Mouse (Mus musculus): ENCODE measurements around the gene Sync.
A peak's percentile ranks its signal among the peaks of the same experiment; 100 is the strongest.

Gene Sync

GRCm38 (mm10) chr4:129261196-129261595 is 26.2 kb upstream of the Sync start, which contains the start of gene C77080:
C77080 (minus strand) TSS chr4:129261404.
- DNase-seq (ENCODE audit: low read depth, low spot score) = no peak

GRCm38 (mm10) chr4:129263225-129264021 is 24.0 kb upstream of the Sync start:
- DNase-seq (ENCODE audit: low read depth, low spot score) = peak; percentile 95

DNA sequence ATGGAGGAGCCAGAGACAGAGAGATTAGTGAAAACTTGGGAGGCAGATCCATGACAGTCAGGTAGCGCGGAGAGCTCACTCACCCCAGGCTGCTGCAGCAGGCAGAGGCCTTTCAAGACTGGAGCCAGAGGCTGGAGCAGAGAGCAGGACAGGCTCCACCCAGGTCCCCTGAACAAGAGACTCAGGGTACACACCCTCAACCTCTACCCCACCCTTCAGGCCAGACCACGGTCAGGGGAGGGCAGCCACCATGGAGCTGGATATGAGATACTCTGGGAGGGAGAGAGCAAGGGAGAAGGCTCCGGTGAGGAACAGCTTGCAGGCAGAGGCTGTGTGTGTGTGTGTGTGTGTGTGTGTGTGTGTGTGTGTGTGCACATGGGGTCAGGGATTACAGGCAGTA is 21.2 kb upstream of the Sync start:
- no peak for DNase-seq (ENCODE audit: low read depth, low spot score)

- DNase-seq (ENCODE audit: low read depth, low spot score) = no peak
These were observed 20.6 kb upstream of the Sync start for GRCm38 (mm10) chr4:129266821-129267220.

DNA sequence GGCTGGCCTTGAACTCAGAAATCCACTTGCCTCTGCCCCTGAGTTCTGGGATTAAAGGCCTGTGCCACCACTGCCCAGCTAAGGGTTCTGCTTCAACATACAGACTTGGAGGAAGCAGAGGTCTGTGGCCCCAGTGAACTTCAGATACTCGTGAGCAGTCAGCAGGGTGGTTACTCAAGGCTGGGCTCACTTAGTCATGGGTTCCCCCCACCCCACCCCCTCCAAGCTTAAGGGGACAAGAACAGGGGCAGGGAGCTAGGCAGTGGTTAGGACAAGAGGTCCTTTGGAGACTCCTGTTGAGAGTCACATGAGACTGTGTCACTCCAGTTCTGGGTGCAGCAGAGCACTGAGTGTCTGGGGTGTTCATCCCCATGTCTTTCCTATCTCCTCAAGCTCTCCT is 18.7 kb upstream of the Sync start:
- DNase-seq (ENCODE audit: low read depth, low spot score) = no peak

DNA sequence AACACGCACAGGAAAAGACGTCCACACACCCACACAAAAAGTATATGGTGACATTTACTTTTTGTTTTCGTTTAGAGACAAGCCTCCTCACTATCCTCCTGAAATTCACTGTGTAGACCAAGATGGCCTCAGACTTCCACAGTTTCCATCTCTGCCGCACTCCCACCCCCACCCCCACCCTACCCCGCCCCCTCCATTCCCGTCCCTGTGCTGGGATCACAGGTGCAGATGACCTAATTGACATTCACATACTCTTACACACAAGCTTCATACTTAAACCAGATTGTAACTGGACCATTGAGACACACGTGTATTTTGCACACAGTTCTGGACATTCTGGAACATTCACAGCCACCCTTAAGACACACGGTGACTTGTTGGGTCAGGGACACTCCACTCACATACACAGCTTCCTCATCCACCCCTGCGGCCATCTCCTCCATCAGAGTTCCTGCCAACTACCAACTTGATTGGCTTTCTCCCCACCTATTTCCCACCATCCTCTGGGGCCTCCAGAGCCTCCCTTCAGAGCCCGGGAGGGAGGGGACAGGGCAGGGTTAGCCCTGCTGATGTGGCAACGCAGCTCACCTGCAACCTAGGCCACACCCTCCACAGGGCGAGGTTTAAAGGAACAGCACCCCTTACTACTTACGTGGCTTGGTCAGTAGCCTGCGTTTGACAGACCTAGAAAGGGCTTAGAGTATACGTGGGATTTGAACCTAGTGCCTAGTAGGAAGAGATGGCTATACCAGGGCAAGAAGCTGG is 15.2 kb upstream of the Sync start:
- peak; percentile 95 for DNase-seq (ENCODE audit: low read depth, low spot score)

DNA sequence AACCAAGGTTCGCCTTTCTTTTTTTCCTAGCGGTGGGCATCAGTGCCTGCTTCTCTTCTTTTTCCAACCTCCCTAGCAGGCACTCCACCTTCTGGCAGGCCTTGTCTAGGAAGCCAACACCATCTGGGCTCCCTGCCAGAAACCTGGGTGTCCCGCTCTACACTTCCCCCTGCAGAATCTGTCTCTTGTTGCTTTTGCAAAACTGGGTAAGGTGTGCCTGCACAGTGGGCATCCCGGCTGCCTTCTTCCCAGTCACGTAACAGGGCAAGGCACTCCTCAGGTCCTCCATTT is 14.7 kb upstream of the Sync start:
- DNase-seq (ENCODE audit: low read depth, low spot score) = peak; percentile 75

- DNase-seq (ENCODE audit: low read depth, low spot score) = peak; percentile 94
These were observed 11.0 kb upstream of the Sync start for GRCm38 (mm10) chr4:129276453-129276865.

DNA sequence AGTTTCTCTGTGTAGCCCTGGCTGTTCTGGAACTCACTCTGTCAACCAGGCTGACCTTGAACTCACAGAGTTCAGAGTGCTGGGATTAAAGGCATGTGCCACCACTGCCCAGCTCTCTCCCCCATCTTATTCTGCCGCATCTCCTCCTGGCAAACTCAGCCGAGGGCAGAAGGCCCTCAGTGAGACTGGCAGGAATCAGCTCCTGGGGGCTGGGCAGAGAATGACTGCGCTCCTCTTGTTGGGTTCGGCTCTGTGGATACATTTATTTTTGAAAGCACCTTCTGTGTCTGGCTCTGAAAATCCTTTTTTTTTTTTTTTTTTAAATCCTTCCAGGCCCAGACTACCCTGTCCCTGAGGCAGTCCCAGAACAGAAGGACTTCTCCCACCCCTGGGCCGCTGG is 4.6 kb upstream of the Sync start:
- DNase-seq (ENCODE audit: low read depth, low spot score) = no peak

GRCm38 (mm10) chr4:129283226-129283625 is 4.2 kb upstream of the Sync start:
- DNase-seq (ENCODE audit: low read depth, low spot score) = no peak

- peak; percentile 62 for DNase-seq (ENCODE audit: low read depth, low spot score)
These were observed 2.7 kb upstream of the Sync start for GRCm38 (mm10) chr4:129284685-129285084.

- no peak for DNase-seq (ENCODE audit: low read depth, low spot score)
These were observed 1.3 kb upstream of the Sync start for GRCm38 (mm10) chr4:129286001-129286682.

- DNase-seq (ENCODE audit: low read depth, low spot score) = peak; percentile 73
These were observed 540 bp upstream of the Sync start for GRCm38 (mm10) chr4:129286683-129287471.

DNA sequence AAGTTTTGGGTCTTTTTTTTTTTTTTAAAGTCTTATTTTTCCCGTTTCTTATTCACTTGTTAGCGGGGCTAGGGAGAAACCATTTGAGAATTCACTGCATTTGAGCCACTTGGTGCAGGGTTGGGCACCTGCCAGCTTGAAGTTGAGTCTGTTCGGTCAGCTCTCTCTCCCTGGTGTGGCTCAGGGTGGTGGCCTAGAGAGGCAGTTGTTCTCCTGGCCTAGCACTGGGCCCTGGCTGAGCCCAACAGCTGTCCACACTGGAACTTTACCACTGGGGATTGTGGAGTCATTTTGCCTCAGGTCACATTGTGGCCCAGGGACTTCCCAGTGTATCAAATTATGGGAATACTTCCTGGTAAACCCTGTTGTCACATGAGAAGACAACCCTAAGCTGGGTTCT is 650 bp downstream of the Sync start:
- DNase-seq (ENCODE audit: low read depth, low spot score) = no peak

GRCm38 (mm10) chr4:129289671-129290070 is 2.3 kb downstream of the Sync start:
- DNase-seq (ENCODE audit: low read depth, low spot score) = no peak

DNA sequence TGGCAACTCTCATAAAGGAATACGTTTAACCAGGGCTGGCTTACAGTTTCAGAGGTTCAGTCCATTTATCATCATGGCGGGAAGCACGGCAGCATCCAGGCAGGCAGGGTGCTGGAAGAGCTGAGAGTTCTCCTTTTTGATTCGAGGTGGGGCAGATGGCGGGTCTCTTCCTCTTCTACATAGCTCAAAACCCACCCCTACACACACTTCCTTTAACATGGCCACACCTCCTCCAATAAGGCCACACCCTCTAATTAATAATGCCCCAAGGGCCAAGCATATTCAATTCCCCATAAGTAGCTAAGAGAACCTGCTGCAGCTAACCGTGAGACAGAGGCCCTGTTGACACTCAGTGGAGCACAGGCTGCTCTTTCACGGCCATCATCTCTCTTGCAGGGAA is 5.4 kb downstream of the Sync start:
- DNase-seq (ENCODE audit: low read depth, low spot score) = peak; percentile 69

DNA sequence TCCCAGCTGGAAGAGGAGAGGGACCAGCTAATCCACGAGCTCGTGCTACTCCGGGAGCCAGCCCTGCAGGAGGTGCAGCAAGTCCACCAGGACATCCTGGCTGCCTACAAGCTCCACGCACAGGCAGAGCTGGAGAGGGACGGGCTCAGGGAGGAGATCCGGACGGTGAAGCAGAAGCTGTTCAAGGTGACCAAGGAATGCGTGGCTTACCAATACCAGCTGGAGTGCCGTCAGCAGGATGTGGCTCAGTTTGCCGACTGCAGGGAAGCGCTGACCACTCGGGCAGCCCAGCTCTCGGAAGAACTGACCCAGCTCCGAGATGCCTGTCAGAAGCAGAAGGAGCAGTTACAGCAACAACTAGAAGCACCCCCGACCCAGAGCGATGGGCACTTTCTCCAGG is 6.3 kb downstream of the Sync start:
- DNase-seq (ENCODE audit: low read depth, low spot score) = no peak

DNA sequence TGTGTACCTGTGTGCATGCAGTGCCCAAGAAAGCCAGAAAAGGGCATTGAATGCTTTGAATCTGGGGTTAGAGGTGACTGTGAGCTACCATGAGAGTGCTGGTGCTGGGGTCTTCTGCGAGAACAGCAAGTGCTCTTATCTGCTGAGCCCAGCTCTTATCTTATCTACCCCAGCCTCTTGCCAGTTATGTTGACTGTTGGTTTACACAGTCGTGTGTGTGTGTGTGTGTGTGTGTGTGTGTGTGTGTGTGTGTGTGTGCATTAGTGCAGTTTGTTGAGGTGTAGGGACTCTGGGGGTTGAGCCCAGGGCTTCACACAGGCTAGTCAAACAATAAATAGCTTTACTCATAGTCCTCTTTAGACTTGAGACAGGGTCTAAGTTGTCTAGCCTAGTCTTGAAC is 7.8 kb downstream of the Sync start:
- no peak for DNase-seq (ENCODE audit: low read depth, low spot score)

- DNase-seq (ENCODE audit: low read depth, low spot score) = no peak
These were observed 8.6 kb downstream of the Sync start for GRCm38 (mm10) chr4:129296066-129296465.

DNA sequence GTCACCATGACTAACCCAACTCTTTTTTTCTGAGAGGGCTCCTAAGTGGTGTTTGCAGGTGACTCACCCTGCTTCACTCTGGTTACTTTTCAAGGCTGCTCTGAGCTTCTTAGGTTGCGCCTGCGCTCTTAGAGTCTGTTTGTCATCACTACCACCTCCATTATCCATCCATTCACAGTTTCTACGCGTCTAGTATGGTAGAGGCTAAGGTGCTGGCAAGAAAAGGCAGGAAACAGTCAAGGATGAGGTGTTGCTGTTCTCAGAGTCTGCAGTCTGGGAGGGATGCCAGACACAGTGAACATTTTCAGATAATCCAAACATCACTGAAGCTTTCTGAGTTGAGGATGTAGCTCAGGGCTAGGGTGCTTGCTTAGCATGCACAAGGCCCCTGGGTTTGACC is 10.3 kb downstream of the Sync start:
- peak; percentile 41 for DNase-seq (ENCODE audit: low read depth, low spot score)

GRCm38 (mm10) chr4:129299121-129299520 is 11.7 kb downstream of the Sync start:
- DNase-seq (ENCODE audit: low read depth, low spot score) = peak; percentile 34

DNA sequence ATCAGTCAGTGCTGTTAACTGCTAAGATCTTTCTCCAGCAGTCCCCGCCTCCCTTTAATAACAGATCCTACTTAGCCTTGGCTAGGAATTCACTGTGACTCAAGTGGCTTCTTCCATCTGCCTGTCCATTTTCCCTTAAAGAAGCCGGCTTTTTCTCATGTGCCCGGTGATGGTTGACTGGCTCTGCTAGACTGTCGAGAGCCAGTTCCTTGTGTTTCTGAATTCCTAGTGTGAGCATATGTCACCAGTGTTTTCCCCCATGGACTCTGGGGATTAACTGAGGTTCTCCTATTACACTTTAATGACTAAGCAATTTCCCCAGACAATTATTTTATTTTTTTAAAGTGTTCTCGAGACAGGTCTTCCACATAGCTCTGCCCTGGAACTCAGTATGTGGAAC is 16.0 kb downstream of the Sync start:
- DNase-seq (ENCODE audit: low read depth, low spot score) = peak; percentile 18

Data from R1 (cell line).